Mouse (Mus musculus) cerebellum, postnatal 4 days (tissue): ENCODE measurements at regions not wholly inside any gene's neighbourhood (a gene's known extent, or its start where the extent isn't known, plus 50 kb on each side); places are given as distances from the start of the nearest gene placed in this dataset.
A peak's percentile ranks its signal among the peaks of the same experiment; 100 is the strongest.

Experiments used
- DNase-seq, 2 experiments: peaks; one replicate each; pipeline ENCODE4 v3.0.0; 2022; ENCODE audit warnings: low spot score in 2 of 2, mixed read lengths in 1 of 2

DNA sequence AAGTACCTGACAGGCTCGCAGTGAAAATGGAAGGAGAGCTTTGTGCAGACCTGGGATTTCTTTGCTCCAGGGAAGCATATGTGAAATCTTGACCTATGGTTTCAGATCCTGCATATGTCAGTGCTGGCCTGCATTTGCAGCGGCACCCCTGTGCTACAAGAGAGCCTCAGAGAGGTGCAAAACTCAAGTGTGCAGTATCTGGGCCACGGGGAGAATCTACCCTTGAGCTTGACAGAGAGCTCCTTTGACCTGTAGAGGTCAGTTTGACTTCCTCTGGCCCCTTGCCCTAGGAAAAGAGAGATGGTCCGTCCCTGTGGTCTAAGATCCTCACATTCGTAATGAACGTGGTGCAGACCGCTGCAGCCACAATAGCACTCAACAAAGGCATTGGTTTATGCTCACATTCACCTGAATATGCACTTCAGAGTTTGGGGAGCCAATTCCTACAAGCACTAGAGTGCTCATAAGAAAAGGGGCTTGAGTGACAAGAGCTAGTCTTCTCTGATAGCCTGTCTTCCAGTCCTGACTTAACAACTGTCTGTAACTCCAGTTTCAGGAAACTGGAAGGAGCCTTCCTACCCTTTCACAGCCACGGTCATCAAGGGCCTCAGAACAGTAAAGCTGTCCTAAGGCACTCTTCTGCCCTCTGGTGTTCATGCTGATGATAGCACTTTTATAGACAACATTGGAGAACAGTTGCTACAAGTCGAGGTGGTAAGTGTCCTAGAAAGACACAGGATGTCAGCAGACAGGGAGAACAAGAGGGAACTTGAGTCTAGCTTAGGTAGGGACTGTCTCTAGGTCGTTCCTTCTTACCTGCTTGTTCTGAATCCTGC lies 200.0 kb upstream of the Apob start:
- DNase-seq: peak; percentile 23 to 67

DNA sequence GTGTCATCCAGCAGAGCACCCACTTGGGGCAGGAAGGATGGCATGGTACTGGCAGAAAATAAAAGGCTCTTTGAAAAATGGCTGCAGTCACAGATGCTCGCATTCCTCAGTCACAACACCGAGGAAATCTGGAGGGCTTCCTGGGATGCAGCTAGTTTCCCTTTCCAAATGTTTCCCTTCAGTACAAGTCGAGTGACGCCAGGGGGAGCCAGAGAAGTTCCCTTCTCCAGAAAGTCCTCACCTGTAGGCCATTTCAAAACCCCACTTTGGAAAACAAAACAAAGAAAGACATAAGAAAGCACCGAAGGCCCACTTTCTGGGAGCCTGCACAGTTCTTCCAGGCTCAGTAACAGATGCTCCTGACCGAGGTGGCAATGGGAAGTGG lies 199.4 kb upstream of the Apob start:
- DNase-seq: no peak

DNA sequence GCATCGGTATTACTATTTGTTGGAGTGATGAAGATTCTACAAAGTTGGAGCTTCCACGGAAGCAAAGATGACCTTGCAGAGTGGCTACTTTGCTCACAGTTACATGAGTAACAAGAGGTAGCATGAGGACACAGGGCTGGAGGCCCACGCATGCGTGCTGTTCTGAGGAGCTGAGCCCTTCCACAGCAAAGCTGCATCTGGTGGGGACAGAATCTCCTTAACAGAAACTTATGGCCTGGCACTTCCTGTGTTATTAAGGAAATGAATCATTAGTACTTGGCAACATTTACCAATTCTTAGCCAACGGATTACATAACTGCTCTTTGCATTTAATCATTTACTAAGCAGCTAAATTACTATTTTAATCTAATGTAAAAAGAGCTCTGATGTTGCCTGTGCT lies 160.8 kb upstream of the Apob start:
- no peak for DNase-seq

DNA sequence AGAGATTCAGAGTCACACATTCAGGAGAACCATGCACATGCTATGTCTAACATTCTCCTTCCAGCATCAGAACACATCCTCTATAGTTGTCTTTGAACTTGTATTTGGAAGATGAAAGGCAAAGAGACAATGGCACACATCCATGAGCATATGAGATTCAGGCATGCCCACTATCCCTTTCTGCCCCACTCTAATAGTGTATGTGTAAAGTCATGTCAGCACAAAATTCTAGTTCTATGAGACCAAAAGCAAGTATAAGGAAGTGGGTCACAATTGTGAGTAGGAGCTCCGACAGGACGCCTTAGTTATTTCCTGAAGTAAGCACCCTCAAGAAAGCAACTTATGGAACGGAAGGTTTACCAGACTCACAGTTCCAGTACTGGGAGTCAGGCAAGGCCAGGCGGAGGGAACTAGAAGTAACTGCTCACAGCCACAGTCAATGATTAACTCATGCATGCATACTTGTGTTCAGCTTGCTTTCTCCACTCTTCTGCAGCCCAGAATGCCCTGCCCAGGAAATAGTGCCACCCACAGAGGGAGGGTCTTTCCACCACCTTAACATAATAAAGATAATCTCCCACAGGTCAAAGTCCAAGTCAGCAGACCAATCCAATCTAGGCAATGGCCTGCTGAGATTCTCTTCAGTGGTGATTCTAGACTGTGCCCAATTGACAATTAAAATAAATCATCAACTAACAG lies 157.3 kb upstream of the Apob start:
- DNase-seq: no peak

DNA sequence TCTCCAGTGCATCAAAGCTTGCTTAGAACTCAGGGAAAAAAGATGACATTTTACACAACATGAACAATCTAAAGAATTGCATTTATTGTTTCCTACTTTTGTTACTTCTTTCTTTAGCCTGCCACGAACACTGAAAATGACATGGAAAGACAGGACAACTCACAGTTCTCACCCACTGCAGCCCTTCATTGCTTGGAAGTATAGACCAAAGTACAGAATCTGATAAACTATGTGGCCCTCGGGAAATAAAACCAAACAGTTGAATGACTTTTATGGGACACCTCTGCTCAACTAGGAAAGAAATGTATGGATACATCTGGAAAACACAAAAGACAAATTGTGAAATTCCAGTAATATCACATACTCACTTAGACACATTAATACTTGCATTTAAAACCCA lies 156.7 kb upstream of the Apob start:
- DNase-seq: no peak

DNA sequence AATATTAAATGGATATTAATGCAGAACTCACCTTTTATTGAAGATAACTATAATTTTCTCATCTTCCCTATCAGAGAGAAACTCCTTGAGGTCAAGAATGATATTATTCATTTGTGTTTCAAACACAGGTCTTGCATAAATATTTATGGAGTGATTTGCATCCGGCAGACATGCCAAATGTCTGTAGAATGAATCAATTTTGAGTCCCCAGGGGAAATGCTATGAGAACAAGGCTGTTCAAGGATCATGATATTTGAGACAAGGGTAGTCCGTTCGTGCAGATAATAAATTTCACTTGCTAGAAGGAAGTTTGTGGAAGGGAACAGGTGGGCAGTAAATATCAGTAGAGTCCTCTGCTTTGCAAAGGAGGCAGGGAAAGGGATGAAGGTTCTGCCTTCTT lies 141.7 kb upstream of the Apob start:
- no peak for DNase-seq

DNA sequence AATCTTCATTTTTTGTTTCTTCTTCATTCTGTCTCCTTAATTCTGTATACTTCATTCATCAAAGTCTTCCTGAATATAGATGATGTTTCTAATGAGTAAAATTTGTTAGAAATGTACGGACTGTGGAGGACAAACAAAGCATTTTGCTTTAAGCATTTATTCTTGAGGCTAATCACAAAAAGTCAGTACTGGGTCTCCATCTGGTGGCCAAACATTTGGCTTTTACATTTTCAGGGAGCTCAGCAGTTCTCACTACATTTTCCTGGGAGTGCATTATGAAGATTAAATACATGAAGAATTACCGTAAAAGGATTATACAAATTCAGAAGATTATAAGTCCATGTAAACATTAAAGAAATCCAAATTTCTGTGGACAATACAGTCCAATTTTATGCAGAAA lies 123.6 kb upstream of the Apob start:
- DNase-seq: no peak

DNA sequence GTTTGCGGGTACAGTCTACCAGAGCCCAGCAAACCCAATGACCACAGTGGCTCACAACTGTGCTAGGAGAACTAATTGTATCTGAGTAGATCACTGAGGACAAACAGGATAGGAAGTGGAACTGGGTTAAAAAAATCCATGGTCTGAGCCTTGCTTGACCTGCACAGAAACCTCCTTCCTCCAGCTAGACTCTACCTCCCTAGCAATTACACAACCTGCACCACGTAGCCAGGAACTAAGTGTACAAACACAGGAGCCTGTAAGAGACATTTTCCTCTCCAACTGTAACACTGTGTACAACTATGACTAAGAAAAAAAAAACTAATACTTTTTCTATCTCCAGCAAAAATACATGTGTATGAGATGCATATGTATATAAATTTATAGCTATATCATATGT lies 121.8 kb upstream of the Apob start:
- DNase-seq: no peak

DNA sequence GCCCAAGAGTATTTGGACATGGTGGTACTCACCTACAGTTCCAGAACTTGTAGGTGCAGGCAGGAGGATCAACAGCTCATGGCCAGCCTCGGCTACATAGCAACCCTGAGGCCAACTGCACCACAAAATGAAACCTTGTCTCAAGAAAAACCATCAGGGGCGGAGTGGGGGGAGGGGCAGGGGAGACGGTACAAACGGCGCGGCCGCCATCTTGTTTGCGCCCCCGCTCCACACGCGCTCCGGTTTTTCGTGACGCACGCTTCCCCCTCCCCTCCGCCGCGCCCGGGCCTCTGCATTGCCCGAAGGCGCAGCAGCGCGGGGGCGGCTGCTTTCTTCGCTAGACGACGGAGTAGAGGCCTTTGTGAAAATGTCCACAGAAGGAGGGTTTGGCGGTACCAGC lies 117.9 kb upstream of the Apob start:
- no peak for DNase-seq

DNA sequence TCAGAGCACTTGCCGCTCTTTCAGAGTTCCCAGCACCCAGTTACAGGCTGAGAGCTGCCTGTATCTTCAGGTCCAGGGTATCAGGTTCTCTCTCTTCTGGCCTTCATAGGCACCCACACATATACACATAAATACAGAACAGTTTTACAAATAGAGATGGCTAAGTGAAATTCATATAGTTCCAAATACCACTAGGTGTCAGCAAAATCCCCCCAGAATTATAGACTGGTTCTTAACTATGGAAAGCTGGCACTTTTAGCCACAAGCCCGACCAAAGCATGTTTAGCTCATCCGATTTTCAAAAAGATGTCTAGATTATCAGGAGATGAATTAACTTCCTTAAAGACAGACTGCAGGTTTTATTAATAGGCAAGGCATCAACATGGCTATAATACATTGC lies 107.4 kb upstream of the Apob start:
- DNase-seq: no peak

DNA sequence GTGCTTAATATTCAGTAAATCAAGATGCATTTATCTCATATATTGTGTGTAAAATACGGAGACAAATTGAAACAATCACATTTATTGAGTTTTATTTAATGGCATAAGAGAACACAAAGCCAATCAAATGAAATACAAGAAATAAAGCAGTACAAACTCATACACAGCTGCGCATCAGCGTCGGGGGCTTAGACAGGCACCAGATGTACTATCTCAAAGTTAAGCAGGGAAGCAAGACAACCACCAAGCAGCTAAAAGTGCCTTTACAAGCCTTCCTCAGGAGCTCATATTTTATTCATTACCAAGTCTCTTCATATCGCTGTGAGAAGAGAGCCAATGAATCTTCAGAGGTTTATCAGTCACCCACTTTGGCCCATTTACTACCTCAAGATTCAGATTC lies 107.0 kb upstream of the Apob start:
- DNase-seq: no peak

DNA sequence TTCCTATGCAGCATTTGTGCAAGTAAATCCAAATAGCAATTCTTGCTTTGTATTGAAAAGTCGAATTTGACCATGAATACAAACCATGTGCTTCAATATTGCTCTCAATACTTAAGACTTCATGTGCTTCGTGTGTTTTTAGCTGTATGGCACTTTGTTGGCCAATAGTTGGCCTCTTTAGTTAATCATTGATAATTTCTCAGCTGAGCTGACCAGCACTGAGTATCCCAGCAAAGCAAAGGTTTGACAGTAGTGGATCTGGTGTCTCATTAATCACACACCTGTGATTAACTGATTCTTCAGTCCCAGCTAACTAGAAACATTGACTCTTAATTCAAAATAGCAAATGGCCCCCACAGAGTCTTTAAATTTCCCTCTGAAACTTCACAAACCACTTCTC lies 102.0 kb upstream of the Apob start:
- no peak for DNase-seq

DNA sequence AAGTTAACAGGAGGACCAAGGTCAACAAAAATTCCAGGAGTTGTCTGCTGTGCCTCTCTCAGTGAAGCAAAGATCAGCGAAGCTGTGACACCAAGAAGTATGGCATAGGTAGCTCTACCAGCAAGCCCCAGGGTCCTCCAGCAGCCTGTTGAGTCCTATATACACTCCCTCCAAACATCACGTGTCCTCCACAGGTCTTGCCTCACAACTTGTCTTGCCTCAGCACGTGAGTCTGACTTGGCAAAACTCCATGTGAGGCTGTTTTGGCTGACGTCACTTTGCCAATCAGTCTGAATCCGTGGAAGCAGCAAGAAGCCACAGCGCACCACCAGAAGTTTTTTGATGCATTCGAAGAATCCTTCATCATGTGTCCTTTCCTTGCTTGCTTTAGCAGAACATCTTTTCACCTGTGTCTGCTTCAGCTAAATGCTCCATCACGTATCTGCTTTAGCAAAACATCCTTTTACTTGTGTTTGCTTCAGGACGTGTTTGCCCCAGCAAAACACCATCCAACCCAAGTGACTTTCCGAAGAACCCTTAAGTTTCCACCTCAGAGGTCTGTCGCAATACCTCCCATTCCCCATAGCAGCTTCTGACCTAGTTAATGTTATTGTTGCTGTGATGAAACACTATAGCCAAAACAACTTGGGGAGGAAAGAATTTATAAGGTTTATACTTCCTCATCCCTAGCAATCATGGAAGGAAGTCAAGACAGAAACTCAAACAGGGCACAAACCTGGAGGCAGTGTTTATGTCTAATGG lies 101.0 kb upstream of the Apob start:
- no peak for DNase-seq

DNA sequence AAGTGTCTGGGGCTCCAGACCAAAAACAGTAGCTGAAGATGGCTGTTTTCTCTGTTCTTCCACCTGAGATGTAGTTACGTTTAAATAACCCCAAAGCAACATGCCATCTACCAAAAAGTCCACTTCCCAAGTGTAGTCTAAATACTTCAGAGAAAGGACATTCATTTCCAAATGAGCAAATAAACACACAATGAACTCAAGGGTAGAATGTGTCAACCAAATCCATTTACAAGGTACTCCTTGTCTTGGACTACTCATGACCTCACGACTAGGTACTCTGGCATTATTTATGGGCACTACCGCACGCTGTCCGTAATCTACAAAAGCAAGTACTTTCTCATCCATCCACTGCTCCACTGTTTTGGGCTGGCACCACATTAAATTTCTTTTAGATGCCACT lies 98.7 kb upstream of the Apob start:
- no peak for DNase-seq

DNA sequence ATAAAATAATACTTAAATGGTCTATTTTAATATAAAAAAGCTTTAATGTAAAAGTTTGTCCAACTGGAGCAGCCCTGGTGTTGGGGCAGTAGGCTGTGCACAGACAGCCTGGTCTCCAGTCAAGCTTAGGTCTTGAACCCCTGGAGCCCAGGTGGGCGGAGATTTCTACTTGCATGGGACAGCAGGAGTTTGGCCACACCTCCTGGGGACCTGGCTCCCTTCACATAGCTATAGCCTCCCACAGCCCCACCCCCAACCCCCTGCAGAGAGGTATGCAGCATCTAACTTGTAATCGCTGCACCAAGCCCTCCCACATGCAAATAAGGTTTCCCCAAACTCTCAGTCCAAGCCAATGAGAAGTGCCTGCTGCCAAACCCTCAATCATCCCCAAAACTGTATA lies 81.3 kb upstream of the Apob start:
- no peak for DNase-seq

DNA sequence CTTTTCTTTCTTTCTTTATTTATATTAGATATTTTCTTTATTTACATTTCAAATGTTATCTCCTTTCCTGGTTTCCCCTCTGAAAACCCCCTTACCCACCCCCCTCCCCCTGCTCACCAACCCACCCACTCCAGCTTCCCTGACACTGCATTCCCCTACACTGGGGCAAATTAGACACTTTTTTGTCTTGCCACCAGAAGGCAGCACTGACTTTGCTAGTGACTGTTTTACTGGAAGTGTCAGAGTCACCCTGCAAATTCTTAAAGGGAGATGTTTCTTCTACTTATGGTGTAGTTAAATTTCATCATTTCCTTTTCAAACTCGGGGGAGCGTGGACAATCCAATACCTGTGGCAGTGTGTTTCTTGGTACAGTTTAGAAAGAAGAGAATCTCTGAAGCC lies 72.1 kb upstream of the Apob start:
- DNase-seq: no peak

DNA sequence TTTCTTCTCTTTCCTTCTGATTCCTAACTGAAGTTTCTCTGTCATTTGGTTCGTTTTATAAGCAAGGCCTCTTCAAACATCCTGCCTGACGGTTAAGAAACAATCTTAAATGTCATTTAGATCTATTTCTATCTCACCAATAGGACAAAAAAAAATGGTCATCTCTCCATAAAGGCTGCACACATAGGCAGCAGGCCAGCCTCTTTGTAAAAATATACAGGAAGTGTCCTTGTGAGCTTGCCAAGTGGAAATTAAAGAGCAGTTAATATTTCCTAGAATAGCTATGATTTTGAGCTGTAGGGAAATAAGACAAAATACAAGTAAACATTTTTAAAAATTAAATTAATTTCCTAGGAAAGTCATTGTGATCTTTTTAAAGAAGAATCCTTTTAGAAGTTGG lies 70.6 kb upstream of the Apob start:
- no peak for DNase-seq

DNA sequence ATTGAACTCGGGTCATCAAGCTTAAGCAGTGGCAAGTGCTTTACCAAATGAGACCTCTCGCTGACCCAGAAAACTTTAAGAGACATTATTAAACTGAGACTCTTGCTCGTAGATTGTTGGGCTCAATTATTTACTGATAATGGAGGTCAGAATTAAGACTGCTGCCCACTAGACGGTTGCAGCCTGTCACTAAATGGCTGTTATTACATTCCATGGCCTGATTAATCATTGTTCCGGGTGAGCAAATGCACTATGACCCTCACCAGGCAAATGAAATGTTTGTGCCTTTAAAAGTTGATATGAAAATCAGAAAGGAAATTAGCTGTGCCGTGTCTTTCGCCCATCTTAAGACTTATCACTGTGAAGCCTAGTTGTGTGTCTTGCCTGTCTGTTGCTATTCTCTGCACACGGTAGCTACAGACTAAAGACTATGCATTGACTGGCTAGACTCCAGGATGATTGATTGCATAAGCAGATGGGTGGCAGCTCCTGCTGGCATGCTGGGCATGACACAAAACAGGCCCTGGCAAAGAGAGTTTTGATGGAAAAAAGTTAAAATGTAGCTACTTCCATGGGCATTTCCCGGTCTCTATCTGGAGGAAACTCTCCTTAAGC lies 67.6 kb upstream of the Apob start:
- DNase-seq: no peak

DNA sequence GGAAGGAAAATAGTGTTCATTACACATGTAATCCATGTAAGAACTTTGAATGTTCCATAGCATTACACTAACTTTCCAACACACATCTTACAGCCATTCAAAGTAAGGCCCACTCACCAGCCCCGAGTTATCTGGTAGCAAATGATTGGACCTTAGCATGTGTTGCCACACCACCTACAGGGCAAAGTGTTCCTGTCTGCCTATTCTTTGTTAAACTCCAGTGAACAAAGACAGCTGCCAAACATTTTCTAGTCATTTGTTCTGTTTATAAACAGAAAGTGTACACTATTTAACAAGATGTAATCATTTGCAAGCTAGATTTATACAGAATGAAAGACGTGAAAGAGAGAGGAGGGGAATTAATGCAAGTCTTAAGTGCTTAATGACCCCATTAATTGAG lies 66.9 kb upstream of the Apob start:
- no peak for DNase-seq

DNA sequence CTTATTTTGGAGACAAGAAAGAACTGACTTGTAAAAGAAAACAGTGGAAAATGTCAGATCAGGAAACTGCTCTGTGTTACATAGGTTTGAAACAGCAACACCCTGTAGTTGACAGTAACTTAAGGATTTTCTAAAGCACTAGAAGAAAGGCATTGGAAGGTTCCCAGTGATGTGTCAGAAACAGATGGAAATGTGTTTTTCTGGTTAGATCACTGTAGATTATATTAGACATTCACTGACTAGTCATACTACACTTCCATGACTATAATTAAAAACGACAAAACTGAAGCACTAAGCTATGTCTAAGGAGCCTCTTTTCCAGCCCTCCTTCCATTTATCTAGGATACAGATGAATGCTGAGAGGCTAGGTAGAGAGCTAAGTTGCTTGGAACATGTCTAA lies 59.1 kb upstream of the Apob start:
- DNase-seq: no peak

DNA sequence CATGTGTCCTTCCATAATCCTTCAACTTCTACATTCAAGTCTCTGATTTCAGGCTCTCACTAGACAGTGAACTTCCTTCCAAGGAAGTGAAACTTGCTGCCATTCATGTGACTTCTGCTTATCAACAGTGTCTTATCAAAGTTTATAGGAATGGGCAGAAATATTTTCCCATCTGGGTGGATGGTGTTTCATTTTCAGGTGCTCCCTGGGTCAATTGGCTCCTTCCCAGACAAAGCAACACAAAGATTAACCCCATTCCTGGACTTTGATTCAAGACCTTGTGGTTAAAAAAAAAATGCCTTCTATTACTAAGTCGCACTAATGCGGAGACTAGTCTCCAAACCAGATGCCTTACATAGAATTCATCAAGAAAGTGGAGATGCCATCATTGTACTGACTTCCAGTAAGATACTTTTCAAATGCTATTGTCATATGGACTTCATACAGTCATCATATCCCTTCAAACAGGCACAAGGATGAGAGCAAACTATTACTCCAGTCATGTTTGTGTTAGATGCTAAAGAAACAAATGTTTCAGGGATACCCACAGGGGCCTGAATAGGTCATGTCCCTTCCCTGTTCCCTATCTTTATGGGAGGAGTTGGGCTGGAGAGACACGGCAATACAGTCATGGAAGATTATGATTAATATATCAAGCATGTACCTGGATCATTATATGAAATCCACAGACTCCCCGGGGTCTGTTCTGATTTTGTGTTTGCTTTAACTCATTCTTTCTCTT lies 58.3 kb upstream of the Apob start:
- DNase-seq: no peak
